Mouse (Mus musculus): Measurements from ENCODE around the gene Baiap3.

DNA sequence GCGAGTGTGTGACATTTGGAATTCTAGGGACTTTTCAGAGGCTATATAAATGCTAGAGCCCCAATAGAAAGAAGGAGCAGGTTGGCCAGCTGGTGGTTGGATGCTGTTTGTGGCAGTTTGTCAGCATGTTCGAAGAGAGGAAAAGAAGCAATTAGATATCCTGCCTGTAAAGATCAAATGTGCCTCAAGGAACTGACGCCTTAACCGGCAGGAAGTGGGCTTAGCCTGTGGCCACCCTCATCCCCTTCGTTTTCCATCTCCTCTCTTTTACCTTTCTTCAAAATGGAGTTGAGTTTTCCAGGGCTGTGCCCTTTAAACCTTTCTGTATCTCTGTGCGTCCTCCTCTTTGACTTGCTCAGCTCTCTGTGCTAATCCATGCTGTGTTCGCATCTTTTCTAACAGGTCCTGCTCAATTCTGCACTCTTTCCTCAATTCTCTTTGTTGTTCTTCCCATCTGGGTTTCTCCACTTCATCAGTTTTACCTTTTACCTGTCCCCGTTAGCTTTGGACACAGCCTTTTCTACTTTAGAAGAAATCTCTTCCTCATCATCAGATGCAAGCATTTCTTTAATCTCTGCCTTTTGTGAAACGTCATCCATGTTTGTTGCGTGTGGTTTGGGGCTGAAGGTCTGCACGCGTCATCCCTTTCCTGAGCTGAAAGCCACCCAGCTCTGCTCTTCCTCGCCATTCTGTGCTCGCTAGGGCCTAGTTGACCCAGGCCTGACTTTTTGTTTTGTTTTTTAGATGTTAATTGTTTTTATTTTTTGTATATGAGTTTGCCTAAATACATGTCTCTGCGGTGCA is 36.5 kb downstream of the Baiap3 start:
- TF ChIP-seq CTCF (IDR thresholded peaks at IDR 0.05; ENCODE audit: insufficient read depth, low read length): no peak
- TF ChIP-seq POLR2A (IDR thresholded peaks at IDR 0.05; ENCODE audit: borderline replicate concordance, extremely low read depth, low read depth, low read length): no peak

Measured in lung, adult 2 months (tissue).